9 mouse cellular contexts compared by ENCODE assay signal in genomic region chr11:85834386-85834931, GRCm38 (mm10). TPM values are rescaled to one million over a fixed set of nuclear protein-coding genes. Genes with fewer than 3 reads are reported as not detected.
DNase-seq lines count a peak whose midpoint lies in the region; ATAC-seq lines count a peak whose summit lies in the region.
"Had no signal": no experiment of that assay in that cellular context is flagged by ENCODE, and none has a peak within 500 bp of the region (broad histone marks: within the 10 kb centered on the region; RNA-seq: fewer than 3 reads in every experiment).

No protein-coding gene starts in this region.

- H3K9ac ChIP-seq in embryonic facial prominence, embryonic 13.5 days = peak overlapping the region; percentile 100
- peak overlapping the region; percentile 76 for H3K9ac ChIP-seq in intestine, embryonic 16.5 days (ENCODE audit: low read depth, low read length)

- peak overlapping the region; percentile 86 for H3K4me2 ChIP-seq in embryonic facial prominence, embryonic 13.5 days
- peak overlapping the region; percentile 55 for H3K4me2 ChIP-seq in intestine, embryonic 16.5 days (ENCODE audit: low read depth, low read length)

- no peaks in the 10 kb centered on the region for H3K9me3 ChIP-seq in embryonic facial prominence, embryonic 13.5 days
- no peaks in the 10 kb centered on the region for H3K9me3 ChIP-seq in intestine, embryonic 16.5 days (ENCODE audit: control insufficient read depth, low read length)

- WGBS in embryonic facial prominence, embryonic 13.5 days = 2% methylated on average over 17 of the region's 17 CpGs
- WGBS in intestine, embryonic 16.5 days = 32% methylated on average over 17 of the region's 17 CpGs

- peak overlapping the region; percentile 88 for H3K4me3 ChIP-seq in embryonic facial prominence, embryonic 13.5 days
- peak overlapping the region; percentile 61 for H3K4me3 ChIP-seq in intestine, embryonic 16.5 days (ENCODE audit: low read length)

- no peak for ATAC-seq in embryonic facial prominence, embryonic 13.5 days (ENCODE audit: insufficient number of reproducible peaks, insufficient read depth, low FRiP score, low TSS enrichment, low read depth)
- ATAC-seq in intestine, embryonic 16.5 days = no peak

- peaks cover 37% of the 10 kb centered on the region for H3K4me1 ChIP-seq in embryonic facial prominence, embryonic 13.5 days
- peaks cover 26% of the 10 kb centered on the region for H3K4me1 ChIP-seq in intestine, embryonic 16.5 days (ENCODE audit: control insufficient read depth, insufficient read depth, low read length)

- peak overlapping the region; percentile 99 for H3K27ac ChIP-seq in embryonic facial prominence, embryonic 13.5 days
- H3K27ac ChIP-seq in intestine, embryonic 16.5 days (ENCODE audit: low read length) = no peak overlapping the region

- intact Hi-C loops in left cerebral cortex, postnatal 10 days (cut with DNase I) = loop anchor here (5.0 kb wide), 1 partner anchor 312 kb away; no protein-coding TSS in a partner anchor

- H3K27me3 ChIP-seq in embryonic facial prominence, embryonic 13.5 days = peaks cover 33% of the 10 kb centered on the region
- peaks cover 81% of the 10 kb centered on the region for H3K27me3 ChIP-seq in intestine, embryonic 16.5 days (replicated peaks; ENCODE audit: control insufficient read depth, insufficient read depth, low read length)

- peak; percentile 34 for DNase-seq in kidney, adult 18-20 months
- DNase-seq in kidney, adult 8-10 months = no peak
- DNase-seq in lung, postnatal 4 days = peak; percentile 43 to 51
- no peak for DNase-seq in left cerebral cortex, postnatal 10 days (ENCODE audit: extremely low spot score in 1 of 2, low spot score in 2 of 2)
- no peak for DNase-seq in layer of hippocampus, postnatal 36 days
- DNase-seq in spleen, adult 12 weeks (ENCODE audit: low spot score) = no peak
- DNase-seq: cerebellum, adult 11-12 months had no signal

- peaks cover 27% of the 10 kb centered on the region for H3K36me3 ChIP-seq in embryonic facial prominence, embryonic 13.5 days
- no peaks in the 10 kb centered on the region for H3K36me3 ChIP-seq in intestine, embryonic 16.5 days (ENCODE audit: control insufficient read depth, insufficient read depth, low read length)

RNA-seq across cellular contexts. Expression of gene Tbx2, which starts 2.1 kb away (rescaled TPM):
- 14.2 and 14.5 TPM in 2 replicates for polyA plus RNA-seq in embryonic facial prominence, embryonic 13.5 days (2015; fragmentation: Nextera tagmentation; extraction: Ambion mirVana)
- 1.7 and 2.2 TPM in 2 replicates for polyA plus RNA-seq in intestine, embryonic 16.5 days (2015; fragmentation: Nextera tagmentation; extraction: Ambion mirVana)
- 1 to 10 TPM; 2.9 to 3.7 TPM for total RNA-seq in left cerebral cortex, postnatal 10 days (2021)
- total RNA-seq in layer of hippocampus, postnatal 36 days (2021) = 1 to 10 TPM; 1.2 to 1.4 TPM

RNA-seq across cellular contexts. Expression of gene Gm11444, which starts 15.7 kb away (rescaled TPM):
- polyA plus RNA-seq in embryonic facial prominence, embryonic 13.5 days (2015; fragmentation: Nextera tagmentation; extraction: Ambion mirVana) = not detected in 2 replicates
- not detected in 2 replicates for polyA plus RNA-seq in intestine, embryonic 16.5 days (2015; fragmentation: Nextera tagmentation; extraction: Ambion mirVana)
- total RNA-seq in left cerebral cortex, postnatal 10 days (2021) = not detected
- total RNA-seq in layer of hippocampus, postnatal 36 days (2021) = not detected

RNA-seq across cellular contexts. Expression of gene Tbx4, which starts 51.8 kb away (rescaled TPM):
- polyA plus RNA-seq in embryonic facial prominence, embryonic 13.5 days (2015; fragmentation: Nextera tagmentation; extraction: Ambion mirVana) = 3.0 and 3.1 TPM in 2 replicates
- polyA plus RNA-seq in intestine, embryonic 16.5 days (2015; fragmentation: Nextera tagmentation; extraction: Ambion mirVana) = not detected in 2 replicates
- under 1 TPM; 0.49 to 0.58 TPM for total RNA-seq in left cerebral cortex, postnatal 10 days (2021)
- under 1 TPM; 0.20 to 0.22 TPM for total RNA-seq in layer of hippocampus, postnatal 36 days (2021)

Comparison
In these comparisons a context has a peak if more than half of its experiments do, and no peak if none do; other contexts are left out.
1. DNase-seq: peak in kidney, adult 18-20 months (single experiment) and lung, postnatal 4 days (2 of 2); none in kidney, adult 8-10 months (0 of 2), left cerebral cortex, postnatal 10 days (0 of 2), layer of hippocampus, postnatal 36 days (0 of 2) and spleen, adult 12 weeks (single experiment).